16 mouse cellular contexts compared by ENCODE assay signal in the genomic region with DNA sequence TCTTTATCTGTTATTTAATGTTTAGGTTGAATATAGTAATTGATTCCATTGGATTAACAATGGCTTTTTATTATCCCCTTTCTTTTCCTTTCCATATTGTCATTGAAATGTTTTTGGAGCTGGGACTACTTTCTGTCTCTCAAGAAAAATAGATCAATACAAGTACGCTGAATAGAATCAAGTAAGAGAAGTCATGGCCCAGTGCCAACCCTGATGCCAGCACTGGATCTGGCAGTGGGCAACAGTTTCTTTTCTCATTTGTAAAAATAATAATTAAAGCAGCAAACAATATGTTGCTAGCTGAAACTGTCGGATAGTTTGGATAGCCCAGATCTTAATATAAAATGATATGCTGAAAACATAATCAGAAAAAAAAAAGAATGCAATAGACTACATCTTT.
"Had no signal": no experiment of that assay in that cellular context is flagged by ENCODE, and none has a peak within 500 bp of the region (broad histone marks: within the 10 kb centered on the region; RNA-seq: fewer than 3 reads in every experiment).

No protein-coding gene starts in this region.

- DNase-seq: heart, postnatal 10 days; heart, postnatal 14 days; heart, postnatal 36 days; heart, postnatal 4 days; kidney, adult 11 months; kidney, adult 18-20 months; kidney, adult 2 months; kidney, adult 8-10 months; kidney, adult 9 months; kidney, postnatal 10 days; kidney, postnatal 14 days; kidney, postnatal 25 days; kidney, postnatal 36 days; kidney, postnatal 4 days; layer of hippocampus, adult 9-11 months; layer of hippocampus, postnatal 36 days had no signal
